Mouse (Mus musculus): ENCODE data around the gene Ctnnd2.

Ctnnd2 gene

GRCm38 (mm10) chr15:30240881-30241280, 68.5 kb downstream of the Ctnnd2 start:
- no peak for DNase-seq (ENCODE audit: low spot score)

GRCm38 (mm10) chr15:30268822-30269221, 96.4 kb downstream of the Ctnnd2 start:
- DNase-seq (ENCODE audit: low spot score): no peak

DNA sequence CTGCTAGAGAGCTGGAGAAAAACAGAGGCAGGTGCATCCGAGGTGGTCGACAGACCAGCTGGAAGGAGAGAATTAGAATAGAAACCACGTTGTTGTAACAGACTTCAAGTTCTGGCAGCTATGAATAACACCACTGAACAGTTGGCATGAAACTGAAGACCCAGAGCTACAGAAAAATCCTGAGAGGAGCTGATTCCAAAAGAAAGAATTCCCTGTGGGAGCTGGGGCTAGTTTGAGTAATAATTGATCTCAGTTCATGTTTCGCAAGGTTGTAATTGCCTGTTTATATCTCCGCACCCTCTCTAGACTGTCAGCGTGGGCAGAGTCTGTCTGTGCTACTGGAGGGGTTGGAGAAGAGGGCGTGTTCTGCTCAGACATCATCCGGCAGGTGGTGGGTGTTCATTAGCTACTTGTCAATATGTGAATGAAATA, 98.8 kb downstream of the Ctnnd2 start:
- DNase-seq (ENCODE audit: low spot score): no peak

DNA sequence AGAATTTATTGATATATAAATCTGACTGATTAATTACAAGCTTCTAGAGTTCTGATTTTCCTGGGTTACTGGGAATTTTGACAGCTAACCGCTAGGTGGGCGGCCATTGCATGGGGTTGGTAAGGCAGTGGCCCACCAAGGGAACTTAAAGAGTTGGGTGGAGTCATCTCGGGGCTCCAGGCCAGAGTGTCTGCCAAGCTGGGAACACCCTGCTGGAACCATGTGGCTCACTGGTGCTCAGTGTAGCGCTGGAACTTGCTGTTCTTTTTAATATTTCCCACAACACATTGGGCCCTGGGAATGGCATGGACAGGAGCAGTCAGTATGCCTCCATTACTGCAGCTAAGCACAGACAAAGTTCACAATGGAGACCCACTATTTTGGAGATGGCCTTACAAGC, 99.9 kb downstream of the Ctnnd2 start:
- DNase-seq (ENCODE audit: low spot score): no peak

GRCm38 (mm10) chr15:30275721-30276120, 103.3 kb downstream of the Ctnnd2 start:
- no peak for DNase-seq (ENCODE audit: low spot score)

DNA sequence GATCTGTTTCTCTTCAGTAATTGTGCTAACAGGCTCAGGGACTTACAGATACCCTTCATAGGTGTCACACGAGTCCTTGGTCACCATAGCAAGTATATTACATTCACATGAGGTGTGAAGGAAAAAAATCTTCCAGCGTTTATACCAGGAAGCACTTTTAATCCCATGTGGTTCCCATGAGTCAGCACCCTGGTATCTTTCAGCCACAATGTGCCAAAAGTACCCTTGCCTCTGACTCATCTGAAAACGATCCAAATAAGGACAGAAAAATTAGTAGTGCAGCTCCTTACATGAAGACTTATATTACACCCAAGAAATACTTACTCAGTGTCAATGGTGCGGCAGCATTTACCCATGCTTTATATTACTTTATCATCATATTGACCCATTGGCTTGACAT, 104.3 kb downstream of the Ctnnd2 start:
- no peak for DNase-seq (ENCODE audit: low spot score)

DNA sequence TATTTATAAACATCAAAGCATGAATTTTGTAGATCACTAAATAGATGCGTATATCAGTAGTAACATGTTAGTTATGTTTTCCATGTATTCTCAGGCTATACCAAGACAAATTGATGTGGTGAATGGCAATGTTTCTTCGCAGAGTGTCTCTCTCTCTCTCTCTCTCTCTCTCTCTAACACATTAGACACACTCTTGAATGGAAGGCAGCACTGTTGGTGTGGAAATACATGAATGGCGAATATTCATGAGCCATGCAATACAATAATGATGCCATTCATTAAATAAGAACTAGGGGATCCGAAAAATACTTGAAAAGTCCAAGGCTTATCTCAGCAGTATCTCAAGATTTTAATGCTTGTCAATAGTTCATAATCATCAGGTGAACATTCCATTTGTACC, 106.2 kb downstream of the Ctnnd2 start:
- no peak for DNase-seq (ENCODE audit: low spot score)

GRCm38 (mm10) chr15:30285572-30286244, 113.3 kb downstream of the Ctnnd2 start:
- DNase-seq (ENCODE audit: low spot score): no peak

- no peak for DNase-seq (ENCODE audit: low spot score)
Observed at GRCm38 (mm10) chr15:30286245-30286642, 113.9 kb downstream of the Ctnnd2 start.

DNA sequence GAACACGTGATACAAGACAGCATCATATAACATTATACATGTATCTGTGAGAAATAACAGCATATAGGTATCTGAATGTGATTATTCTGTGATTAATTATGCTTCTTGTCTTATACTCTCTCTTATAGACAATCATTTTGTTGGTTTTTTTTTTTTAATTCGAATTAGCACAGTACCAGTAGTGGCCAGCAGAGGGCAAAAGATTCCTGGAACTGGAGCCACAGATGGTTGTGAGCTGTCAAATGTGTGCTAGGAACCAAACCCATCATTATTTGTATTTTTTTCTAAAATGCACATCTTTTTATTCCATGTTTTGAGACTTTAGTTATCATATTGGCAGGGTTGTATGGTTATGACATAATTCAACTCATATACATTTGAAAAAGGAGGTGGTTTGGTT, 130.4 kb downstream of the Ctnnd2 start:
- DNase-seq (ENCODE audit: low spot score): no peak

GRCm38 (mm10) chr15:30306437-30306836, 134.0 kb downstream of the Ctnnd2 start:
- no peak for DNase-seq (ENCODE audit: low spot score)

DNA sequence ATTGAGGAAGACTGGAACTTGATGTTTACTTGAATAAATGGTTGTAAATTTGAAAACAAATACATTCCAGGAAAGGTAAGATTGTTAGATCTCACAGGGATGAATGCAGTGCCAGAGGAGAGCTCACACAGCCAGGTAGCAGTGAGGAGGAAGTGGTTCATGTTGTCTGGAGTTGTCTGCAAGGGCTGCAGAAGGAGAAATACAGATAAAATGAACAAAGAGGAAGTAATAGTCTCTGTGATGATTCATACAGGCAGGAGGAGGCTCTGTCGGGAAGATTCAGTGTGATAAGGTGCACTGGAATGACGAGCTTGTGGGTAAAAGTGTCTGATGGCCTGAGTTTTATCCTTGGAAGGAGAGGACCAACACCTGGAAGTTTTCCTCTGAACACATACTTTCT, 150.2 kb downstream of the Ctnnd2 start:
- no peak for DNase-seq (ENCODE audit: low spot score)

DNA sequence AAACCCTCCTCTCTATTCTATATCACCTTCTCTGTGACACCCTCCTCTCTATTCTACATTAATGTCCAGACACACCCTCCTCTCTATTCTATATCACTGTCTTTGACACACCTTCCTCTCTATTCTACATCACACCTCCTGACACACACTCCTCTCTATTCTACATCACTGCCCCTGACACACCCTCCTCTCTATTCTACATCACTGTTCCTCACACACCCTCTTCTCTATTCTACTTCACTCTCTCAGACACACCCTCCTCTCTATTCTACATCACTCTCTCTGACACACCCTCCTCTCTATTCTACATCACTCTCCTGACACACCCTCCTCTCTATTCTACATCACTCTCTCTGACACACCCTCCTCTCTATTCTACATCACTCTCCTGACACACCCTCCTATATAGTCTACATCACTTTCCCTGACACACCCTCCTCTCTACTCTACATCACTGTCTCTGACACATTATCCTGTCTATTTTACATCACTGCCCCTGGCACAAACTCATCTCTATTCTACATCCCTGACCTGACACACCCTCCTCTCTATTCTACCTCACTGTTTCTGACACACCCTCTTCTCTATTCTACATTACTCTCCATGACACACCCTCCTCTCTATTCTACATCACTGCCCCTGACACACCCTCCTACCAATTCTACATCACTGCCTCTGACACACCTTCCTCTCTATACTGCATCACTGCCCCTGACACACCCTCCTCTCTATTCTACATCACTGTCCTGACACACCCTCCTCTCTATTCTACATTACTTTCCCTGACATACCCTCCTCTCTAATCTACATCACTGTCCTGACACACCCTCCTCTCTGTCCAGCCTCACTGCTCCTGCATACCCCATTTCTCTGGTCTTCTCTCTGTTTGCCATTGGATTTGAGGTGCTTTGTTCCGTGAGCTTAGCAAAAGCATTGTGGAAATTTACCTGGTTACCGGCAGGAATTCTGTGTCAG, 161.2 kb downstream of the Ctnnd2 start:
- DNase-seq (ENCODE audit: low spot score): no peak

DNA sequence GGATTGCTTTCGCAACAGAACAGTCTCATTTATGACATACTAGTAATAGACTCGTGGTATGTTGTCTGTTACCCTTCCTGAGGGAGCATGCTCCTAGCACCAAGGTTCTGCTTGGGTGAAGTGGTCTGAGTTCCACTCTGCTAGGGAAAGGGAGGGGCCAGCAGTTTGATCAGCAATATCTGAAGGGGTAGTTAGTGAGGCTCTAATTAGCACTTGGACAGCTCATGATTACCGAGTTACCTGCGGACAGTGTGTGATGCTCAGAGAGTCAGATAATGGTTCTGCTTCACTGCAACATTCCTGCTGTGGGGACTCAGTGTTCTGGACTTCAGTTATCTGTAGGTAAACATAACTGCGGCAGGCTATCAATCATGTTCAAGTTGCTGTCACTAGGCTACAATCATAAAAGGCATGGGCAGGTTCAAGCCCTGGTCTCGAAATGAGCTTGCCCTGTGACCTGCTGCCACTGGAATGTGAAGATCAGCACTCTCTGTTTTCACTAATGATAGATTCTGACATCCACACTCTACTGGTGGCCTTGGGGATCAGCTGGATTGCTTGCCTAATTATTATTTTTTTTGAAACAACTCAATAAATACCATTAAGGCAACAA, 166.3 kb downstream of the Ctnnd2 start:
- no peak for DNase-seq (ENCODE audit: low spot score)

DNA sequence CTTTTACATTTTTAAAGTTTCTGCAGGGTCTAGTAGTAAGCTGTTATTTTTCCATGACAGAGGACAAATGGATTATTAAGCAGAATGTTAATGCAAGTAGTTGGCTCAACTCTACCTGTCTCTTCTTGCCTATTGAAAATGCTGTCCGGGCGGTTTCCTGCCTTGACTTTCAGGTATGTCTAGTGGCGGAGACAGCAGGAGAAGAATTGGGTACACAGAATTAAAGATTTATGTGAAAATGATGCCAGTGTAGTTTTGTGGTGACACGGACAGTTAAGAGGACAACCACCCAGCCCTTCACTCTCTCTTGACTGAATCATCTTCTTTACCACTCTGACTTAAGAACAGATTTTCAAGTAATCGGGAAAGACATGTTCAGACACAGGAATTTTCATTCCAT, 173.4 kb downstream of the Ctnnd2 start:
- DNase-seq (ENCODE audit: low spot score): no peak

DNA sequence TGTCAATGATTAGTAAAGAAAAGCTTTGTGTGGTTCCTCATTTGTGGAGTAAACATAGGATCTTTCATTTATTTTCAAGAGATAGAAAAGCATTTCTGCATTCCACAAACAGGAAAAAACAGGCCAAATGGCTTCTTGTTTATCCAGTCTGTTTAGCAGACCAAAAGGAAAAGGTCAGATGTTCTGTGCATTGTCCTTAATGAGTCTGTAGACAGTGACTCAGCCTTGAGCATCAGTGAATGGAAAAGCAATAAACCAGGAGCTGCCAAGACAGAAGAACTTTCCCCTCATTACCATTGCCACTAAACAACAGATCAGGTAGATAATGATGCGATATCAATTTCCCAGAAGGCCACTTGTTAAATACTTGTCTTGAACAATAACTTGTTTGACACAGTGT, 192.1 kb downstream of the Ctnnd2 start:
- no peak for DNase-seq (ENCODE audit: low spot score)

DNA sequence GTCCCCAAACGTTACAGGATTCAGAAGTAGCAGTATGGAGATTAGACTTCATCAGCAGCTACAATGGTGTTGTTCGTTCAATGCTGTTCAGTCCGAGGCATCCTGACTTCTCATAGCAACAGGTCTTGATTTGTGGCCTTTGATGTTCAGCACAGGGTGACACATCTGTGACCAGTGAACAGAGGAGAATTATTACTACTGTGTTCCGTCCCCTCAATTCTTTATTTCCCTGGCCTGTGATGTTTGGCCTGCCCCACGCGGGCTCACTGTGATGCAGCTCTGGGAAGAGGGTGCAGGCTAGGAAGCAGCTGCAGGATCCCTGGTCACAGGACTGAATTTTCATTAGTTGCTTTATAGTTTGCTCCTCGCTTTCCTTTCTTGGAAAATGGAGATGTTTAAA, 197.6 kb downstream of the Ctnnd2 start:
- DNase-seq (ENCODE audit: low spot score): no peak

DNA sequence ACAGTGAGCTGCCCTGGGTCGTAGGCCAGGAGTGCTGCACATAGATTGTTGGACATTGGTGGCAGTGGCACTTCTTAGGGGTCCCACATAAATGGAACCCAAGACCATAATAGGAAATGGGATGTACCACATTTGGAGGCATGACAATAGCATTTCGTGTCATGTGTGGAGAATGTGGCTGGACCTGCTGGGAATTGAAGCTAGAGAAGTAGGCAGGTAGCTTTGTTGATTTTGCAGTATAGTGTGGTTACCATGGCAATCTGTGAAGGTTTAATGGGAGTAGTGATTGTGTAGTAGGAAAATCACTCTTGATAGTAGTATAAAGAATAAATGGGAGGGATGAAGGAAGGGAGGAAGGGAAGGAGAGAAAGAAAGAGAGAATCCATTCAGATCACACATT, 198.8 kb downstream of the Ctnnd2 start:
- DNase-seq (ENCODE audit: low spot score): no peak

GRCm38 (mm10) chr15:30373654-30374215, 201.3 kb downstream of the Ctnnd2 start:
- DNase-seq (ENCODE audit: low spot score): no peak

GRCm38 (mm10) chr15:30374907-30375306, 202.5 kb downstream of the Ctnnd2 start:
- no peak for DNase-seq (ENCODE audit: low spot score)

GRCm38 (mm10) chr15:30383075-30383842, 210.9 kb downstream of the Ctnnd2 start:
- no peak for DNase-seq (ENCODE audit: low spot score)

DNA sequence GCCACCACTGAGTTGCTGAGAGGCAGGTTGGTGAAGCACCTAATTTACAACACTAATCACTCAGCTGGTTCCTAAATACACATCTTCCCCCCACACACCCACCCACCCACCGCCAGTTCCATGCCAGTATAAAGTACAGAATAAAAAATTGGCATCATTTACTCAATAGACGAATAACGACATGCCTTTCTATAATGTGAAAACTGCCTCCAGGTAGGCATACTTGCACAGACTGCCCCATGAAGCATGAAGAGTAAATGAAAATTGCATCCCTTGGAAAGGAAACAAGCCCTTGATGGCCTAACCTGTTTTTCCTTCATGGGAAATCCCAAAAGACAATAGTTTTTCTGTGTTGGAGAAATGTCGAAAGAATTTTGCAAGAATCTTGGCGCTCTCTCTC, 212.0 kb downstream of the Ctnnd2 start:
- DNase-seq (ENCODE audit: low spot score): no peak

Measured in left cerebral cortex, adult 11 months (tissue).